Mouse (Mus musculus) olfactory bulb, adult 2 months (tissue): ENCODE measurements around the gene Wnt6. TPM values are rescaled to one million over a fixed set of nuclear protein-coding genes. Genes with fewer than 3 reads are reported as not detected.
A peak's percentile ranks its signal among the peaks of the same experiment; 100 is the strongest.

Source experiments
- H3K27ac ChIP-seq: fragments of 200-500 bp; 2 replicates; pipeline ENCODE4 v1.5.1; 2012; ENCODE audit warnings: low read depth, low read length; ENCODE audit not compliant: insufficient read depth
- H3K4me1 ChIP-seq: fragments of 200-500 bp; 2 replicates; pipeline ENCODE4 v1.6.1; 2012; ENCODE audit warnings: low read length; ENCODE audit not compliant: control insufficient read depth, insufficient read depth
- H3K4me3 ChIP-seq: fragments of 200-500 bp; 2 replicates; pipeline ENCODE4 v1.5.1; 2012; ENCODE audit warnings: mild to moderate bottlenecking, low read depth, low read length, moderate library complexity; ENCODE audit not compliant: insufficient read depth
- CTCF ChIP-seq: fragments of 200-500 bp; IDR thresholded peaks from 2 replicates; pipeline ENCODE4 v1.5.1; 2012; ENCODE audit warnings: low read depth, mild to moderate bottlenecking, low read length, moderate library complexity; ENCODE audit not compliant: insufficient read depth
- POLR2A ChIP-seq: fragments of 200-500 bp; IDR thresholded peaks from 2 replicates; pipeline ENCODE4 v1.6.1; 2012; ENCODE audit warnings: mild to moderate bottlenecking, low read depth, low read length, moderate library complexity; ENCODE audit not compliant: insufficient read depth
- WGBS: fragments of 180-500 bp; shearing (Covaris S2); methylation state at CpG from one replicate; pipeline ENCODE4 v1.1.7; 2018; 5-methylcytosine and 5-hydroxymethylcytosine counted together
- polyA plus RNA-seq: library from polyadenylated mRNA; stranded (reverse); fragments of >200 nt; gene quantifications from 2 replicates; pipeline ENCODE4 v1.2.4, GENCODE M21; 2012; ENCODE audit warnings: low replicate concordance; ENCODE audit not compliant: missing spikeins, insufficient read depth, insufficient read length

The Wnt6 gene
- polyA plus RNA-seq, 1 experiment = not detected

DNA sequence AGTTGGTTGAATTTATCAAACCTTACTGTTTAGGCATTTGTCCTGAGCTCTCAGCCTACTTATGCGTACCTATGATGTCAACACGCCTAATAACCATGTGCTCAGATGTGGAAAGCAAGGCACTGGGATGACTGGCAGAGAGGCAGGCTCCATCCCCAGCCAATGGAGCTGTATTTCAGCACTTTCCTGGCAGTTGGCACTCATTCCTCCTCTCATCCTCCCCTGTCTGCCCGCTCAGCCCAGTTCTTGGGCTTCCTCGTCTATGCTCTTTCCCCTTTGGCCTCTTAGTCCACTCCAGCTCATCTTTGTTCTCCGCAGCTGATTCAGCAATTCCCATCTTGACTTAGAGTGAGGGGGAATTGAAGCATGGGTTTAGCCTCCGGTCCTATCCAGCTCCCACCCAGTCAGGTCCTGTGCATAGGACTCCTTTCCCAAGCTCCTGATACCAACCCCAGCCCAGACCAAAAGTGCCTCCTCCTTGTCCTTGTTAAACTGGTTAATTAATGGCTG is 30.0 kb downstream of the Wnt6 start:
- Histone ChIP-seq H3K27ac (no peak overlapping the region), H3K4me3 (no peak overlapping the region), H3K4me1 (peaks cover 35% of the 10 kb centered on the region)
- TF ChIP-seq POLR2A (no peak), CTCF (no peak)
- WGBS = 69% methylated on average over 6 of the region's 6 CpGs

DNA sequence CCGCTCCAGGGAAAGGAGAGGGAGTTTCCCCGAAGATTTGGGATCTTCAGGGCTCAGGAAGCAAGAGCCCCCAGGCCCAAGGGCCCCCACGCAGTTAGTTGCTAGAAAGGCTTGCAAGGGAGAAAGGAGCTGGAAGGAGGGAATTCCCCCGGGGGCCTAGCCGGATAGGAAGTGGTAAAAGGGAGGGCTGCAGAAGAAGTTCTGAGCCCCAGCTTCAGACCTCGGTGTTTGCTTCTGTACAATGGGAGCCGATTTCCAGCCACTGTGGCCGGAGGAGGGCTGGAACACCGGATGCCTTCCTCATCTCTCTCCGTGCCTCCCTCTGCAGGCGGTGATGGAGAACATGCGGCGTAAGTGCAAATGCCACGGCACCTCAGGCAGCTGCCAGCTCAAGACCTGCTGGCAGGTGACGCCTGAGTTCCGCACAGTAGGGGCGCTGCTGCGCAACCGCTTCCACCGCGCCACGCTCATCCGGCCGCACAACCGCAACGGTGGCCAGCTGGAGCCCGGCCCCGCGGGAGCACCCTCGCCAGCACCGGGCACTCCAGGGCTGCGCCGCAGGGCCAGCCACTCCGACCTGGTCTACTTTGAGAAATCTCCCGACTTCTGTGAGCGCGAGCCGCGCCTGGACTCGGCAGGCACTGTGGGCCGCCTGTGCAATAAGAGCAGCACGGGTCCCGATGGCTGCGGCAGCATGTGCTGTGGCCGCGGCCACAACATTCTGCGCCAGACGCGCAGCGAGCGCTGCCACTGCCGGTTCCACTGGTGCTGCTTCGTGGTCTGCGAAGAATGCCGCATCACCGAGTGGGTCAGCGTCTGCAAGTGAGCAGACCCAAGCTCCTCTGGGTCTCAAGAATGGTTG is 31.3 kb downstream of the Wnt6 start:
- WGBS = 3% methylated on average over 57 of the region's 57 CpGs
- peak; percentile 39; the same call in 1 of the 2 replicates for TF ChIP-seq CTCF
- TF ChIP-seq POLR2A = no peak
- Histone ChIP-seq H3K27ac (0 out of 2 replicates have a peak overlapping the region, but pooled peaks have one; percentile 14), H3K4me1 (peaks cover 48% of the 10 kb centered on the region), H3K4me3 (peak overlapping the region; percentile 48)

DNA sequence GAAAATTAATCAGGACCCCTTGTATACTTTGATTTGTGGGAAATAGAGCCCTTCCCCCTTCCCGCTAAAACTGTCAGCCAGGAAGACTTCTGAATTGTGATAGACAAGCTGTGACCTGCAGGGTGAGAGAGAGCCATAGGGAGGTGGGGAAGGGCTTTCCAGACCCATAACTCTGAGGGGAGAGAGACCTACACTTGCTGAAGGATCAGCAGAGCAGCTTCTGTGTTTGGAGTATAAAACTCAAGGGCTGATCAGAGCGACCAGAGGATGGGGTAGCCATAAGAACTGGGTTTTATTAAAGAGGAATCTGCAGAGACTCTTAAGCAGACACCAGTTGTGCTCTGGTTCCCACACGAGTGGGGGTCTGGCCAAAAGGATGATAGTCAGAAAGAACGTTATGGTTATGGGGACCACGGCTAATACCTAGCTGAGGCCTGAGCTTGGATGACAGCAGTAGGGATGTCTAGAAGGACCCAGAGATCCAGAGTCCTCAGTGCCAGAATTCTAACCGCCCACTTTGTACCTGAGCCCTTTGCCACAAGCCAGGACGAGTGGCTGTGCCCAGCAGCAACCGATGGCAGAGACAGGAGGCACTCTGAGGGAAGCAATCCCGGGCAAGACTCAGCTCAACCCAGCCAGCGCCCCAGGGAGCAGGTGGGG is 32.6 kb downstream of the Wnt6 start:
- peaks cover 53% of the 10 kb centered on the region for H3K4me1 ChIP-seq

DNA sequence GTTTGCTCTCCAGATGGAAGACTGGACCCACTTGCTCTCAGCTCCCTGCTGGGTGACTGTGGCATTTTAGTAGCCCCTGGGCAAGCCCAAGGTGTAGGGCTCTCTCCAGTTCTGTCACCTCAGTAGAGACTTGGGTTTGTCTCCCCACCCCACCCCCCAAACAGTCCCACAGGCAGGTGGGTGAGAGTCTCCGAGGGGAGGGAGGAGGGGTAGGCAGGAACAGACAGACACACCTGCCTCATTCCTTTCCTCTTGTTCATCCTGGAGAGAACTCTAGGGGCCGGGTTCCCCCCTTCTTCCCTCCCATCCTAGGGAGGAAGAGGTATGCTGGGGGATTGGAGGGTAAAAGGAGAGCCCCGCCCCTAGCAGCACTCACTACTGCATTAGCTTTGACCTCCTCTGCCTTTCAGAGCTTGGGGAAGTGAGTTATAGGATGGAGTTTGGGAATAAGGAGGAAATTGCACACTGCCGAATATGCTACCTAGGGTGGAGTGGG is 33.7 kb downstream of the Wnt6 start:
- Histone ChIP-seq H3K27ac (no peak overlapping the region), H3K4me3 (no peak overlapping the region), H3K4me1 (peaks cover 52% of the 10 kb centered on the region)
- TF ChIP-seq CTCF = no peak
- no peak for TF ChIP-seq POLR2A
- WGBS = 52% methylated on average over 4 of the region's 4 CpGs

More for the DNA sequence above, 32.6 kb downstream of the Wnt6 start:
- 64% methylated on average over 10 of the region's 10 CpGs for WGBS
- TF ChIP-seq CTCF = no peak
- no peak for TF ChIP-seq POLR2A
- no peak overlapping the region for H3K27ac ChIP-seq
- H3K4me3 ChIP-seq = no peak overlapping the region

DNA sequence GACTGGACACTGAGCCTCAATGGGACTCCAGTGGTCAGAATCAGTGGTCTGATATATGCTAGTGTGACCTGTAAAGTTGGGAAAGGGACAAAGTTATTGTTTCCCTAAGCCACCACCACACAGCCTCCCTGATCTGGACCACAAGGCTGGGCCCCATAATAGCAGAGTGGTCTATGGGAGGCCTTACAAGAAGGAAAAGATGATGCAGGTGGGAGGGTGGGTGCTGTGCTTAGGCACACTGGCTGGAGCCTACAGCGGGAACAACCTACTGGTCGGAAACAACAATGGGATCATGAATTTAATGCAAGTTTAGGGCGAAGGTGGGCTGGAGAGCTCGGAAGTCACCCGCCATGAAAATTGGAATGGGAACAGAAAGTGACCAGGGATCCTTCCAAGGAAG is 34.2 kb downstream of the Wnt6 start:
- Histone ChIP-seq H3K27ac (no peak overlapping the region), H3K4me3 (no peak overlapping the region), H3K4me1 (peaks cover 47% of the 10 kb centered on the region)
- no peak for TF ChIP-seq POLR2A
- TF ChIP-seq CTCF = no peak
- WGBS = 65% methylated on average over 5 of the region's 5 CpGs

DNA sequence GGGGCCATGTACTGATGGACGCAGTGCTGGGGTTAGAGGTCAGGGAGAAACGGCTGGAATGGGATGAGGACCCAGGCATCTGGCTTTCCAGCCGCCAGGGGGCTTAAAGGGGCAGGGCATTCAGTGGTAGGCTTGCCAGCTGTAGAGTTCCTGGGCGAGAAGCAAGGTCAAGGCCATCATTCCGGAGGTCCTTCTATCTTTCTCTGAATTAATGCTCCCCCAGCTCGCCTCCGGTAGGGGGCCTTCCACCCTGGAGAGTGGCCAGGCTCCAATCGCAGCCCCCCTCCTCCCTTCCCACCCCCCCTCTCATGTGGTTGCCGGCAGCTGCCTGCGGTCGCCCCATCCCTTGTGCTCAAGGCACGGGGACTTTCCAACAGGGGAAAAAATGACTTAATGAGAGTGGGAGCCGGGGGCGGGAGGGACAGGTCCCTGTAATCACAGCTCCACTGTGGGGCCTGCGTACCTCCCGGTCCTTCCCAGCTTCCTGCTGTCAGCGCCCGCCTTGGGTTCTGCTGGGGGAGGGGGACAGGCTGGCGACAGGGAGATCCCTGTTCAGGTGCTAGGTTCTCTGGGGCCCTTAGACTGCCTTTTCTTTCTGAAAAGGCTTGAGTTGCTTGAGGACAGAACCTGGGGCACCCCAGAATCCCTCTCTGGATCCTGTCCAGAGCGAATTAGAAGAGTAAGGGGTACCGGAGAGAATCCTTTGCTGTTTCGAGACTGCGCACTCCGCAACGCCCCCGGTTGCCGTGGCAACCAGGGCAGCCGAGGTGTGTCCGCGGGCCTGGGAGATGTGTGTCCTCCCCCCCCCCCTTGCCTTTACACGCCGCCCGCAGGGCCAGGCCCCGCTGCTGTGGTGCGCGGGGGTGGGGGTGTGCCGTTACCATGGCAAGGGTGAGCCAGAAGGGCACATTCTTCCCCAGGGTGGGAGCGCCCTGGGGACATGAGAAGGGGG is 34.9 kb downstream of the Wnt6 start:
- Histone ChIP-seq H3K27ac (peak overlapping the region; percentile 63; the same call in 1 of the 2 replicates), H3K4me3 (peak overlapping the region; percentile 22), H3K4me1 (peaks cover 45% of the 10 kb centered on the region)
- TF ChIP-seq CTCF (no peak), POLR2A (no peak)
- WGBS = 3% methylated on average over 38 of the region's 38 CpGs

DNA sequence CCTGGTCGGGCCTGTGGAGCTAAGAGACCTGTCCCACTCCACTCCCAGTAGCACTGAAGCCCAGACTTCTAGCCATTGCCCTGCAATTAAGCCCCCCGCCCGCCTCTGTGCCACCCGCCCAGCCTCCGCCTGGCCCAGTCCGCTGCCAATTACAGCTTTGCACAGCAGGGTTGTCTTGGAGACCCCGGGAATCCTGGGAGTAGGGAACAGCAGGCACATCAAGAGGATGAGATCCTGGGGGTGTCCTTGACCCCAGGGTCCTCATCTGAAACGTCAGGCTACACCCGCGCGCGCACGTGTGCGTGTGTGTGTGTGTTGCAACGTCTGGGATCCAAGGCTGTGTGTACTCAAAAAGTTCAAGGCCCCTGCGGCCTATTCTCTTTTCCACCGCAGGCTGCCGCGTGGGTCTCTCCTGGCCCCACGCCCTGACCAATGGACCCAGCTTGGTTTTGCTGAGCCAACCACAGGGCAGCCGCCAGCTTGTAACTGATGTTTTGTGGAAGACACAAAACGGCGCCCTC is 35.9 kb downstream of the Wnt6 start:
- 13% methylated on average over 23 of the region's 23 CpGs for WGBS
- Histone ChIP-seq H3K4me3 (no peak overlapping the region), H3K4me1 (peaks cover 39% of the 10 kb centered on the region), H3K27ac (peak overlapping the region; percentile 33; the same call in 1 of the 2 replicates)
- TF ChIP-seq CTCF (no peak), POLR2A (no peak)

DNA sequence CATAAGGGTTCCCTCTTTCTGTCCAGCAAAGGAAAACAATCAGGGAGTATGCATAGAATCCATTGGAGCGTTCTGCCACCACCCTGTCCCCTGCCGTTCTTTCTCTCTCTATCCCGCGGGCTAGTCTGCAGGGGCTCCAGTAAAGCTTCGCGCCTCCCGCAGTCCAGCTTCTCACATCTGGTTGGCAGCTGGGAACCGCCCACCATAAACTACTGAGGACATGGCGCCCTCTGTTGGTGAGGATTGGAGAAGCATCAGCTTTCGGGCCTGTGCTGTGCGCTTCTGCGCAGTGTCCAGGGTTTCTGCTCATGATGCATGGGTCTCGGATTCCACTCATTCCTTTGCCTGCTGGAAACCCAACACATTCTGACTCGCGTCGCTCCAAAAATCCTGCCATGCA is 36.4 kb downstream of the Wnt6 start:
- TF ChIP-seq CTCF = peak; percentile 87
- no peak for TF ChIP-seq POLR2A
- Histone ChIP-seq H3K27ac (no peak overlapping the region), H3K4me1 (peaks cover 35% of the 10 kb centered on the region), H3K4me3 (no peak overlapping the region)
- WGBS = under 1% methylated on average over 16 of the region's 16 CpGs
